Mouse (Mus musculus): ENCODE data around the gene Egf.
"Not testable (repeated sequence)": the region's sequence is repeated elsewhere in the genome, so short reads cannot be mapped to it uniquely, and the experiment has no call there.

Egf gene

GRCm38 (mm10) chr3:129754650-129755604 is at the start of gene Egf:
Gene Egf (minus strand): TSS chr3:129755316.
- DNase-seq: peak; percentile 43

- peak; percentile 30 for DNase-seq
Measured at GRCm38 (mm10) chr3:129803765-129804164, 48.6 kb upstream of the Egf start, which contains the start of gene Lrit3. Gene Lrit3 (minus strand): TSS chr3:129804030.

- DNase-seq: no peak
Measured at GRCm38 (mm10) chr3:129799011-129799410, 43.9 kb upstream of the Egf start.

GRCm38 (mm10) chr3:129798551-129798950 is 43.4 kb upstream of the Egf start:
- no peak for DNase-seq

GRCm38 (mm10) chr3:129797341-129797740 is 42.2 kb upstream of the Egf start:
- no peak for DNase-seq

GRCm38 (mm10) chr3:129793801-129794200 is 38.7 kb upstream of the Egf start:
- DNase-seq: no peak

GRCm38 (mm10) chr3:129782746-129783145 is 27.6 kb upstream of the Egf start:
- no peak for DNase-seq

- DNase-seq: no peak
Measured at GRCm38 (mm10) chr3:129781435-129781834, 26.3 kb upstream of the Egf start.

- no peak for DNase-seq
Measured at GRCm38 (mm10) chr3:129771210-129771609, 16.1 kb upstream of the Egf start.

- no peak for DNase-seq
Measured at GRCm38 (mm10) chr3:129766971-129767794, 12.1 kb upstream of the Egf start.

GRCm38 (mm10) chr3:129766106-129766505 is 11.0 kb upstream of the Egf start:
- no peak for DNase-seq

- DNase-seq: not testable (repeated sequence)
Measured at GRCm38 (mm10) chr3:129757599-129757998, 2.5 kb upstream of the Egf start.

- peak; percentile 64 for DNase-seq
Measured at GRCm38 (mm10) chr3:129744803-129745202, 10.3 kb downstream of the Egf start.

GRCm38 (mm10) chr3:129742781-129743180 is 12.3 kb downstream of the Egf start:
- DNase-seq: no peak

GRCm38 (mm10) chr3:129738291-129739183 is 16.6 kb downstream of the Egf start:
- peak; percentile 32 for DNase-seq

- no peak for DNase-seq
Measured at GRCm38 (mm10) chr3:129731636-129732035, 23.5 kb downstream of the Egf start.

- peak; percentile 44 for DNase-seq
Measured at GRCm38 (mm10) chr3:129730426-129730825, 24.7 kb downstream of the Egf start.

GRCm38 (mm10) chr3:129729916-129730315 is 25.2 kb downstream of the Egf start:
- no peak for DNase-seq

- no peak for DNase-seq
Measured at GRCm38 (mm10) chr3:129725592-129725991, 29.5 kb downstream of the Egf start.

- peak; percentile 98 for DNase-seq
Measured at GRCm38 (mm10) chr3:129724961-129725501, 30.1 kb downstream of the Egf start.

GRCm38 (mm10) chr3:129724505-129724904 is 30.6 kb downstream of the Egf start:
- DNase-seq: peak; percentile 11

- DNase-seq: no peak
Measured at GRCm38 (mm10) chr3:129723311-129723710, 31.8 kb downstream of the Egf start.
